Mouse (Mus musculus) layer of hippocampus, adult 2 months (tissue): Measurements from ENCODE around the gene Hist1h1e. TPM values are rescaled to one million over a fixed set of nuclear protein-coding genes. Genes with fewer than 3 reads are reported as not detected.
"Not testable (repeated sequence)": the region's sequence is repeated elsewhere in the genome, so short reads cannot be mapped to it uniquely, and the experiment has no call there.

Experiments
- DNase-seq, 2 experiments: peaks; one replicate each; pipeline ENCODE4 v3.0.0; 2022; ENCODE audit warnings: low spot score in 2 of 2
- H3K27ac ChIP-seq: fragments of 200-600 bp; 2 replicates; pipeline ENCODE4 v1.8.1; 2022
- H3K4me3 ChIP-seq: fragments of 200-600 bp; 2 replicates; pipeline ENCODE4 v1.8.1; 2022; ENCODE audit warnings: mild to moderate bottlenecking
- CTCF ChIP-seq: fragments of 200-600 bp; conservative IDR thresholded peaks from 2 replicates; pipeline ENCODE4 v1.8.1; 2022; ENCODE audit warnings: antibody characterized with exemption, mild to moderate bottlenecking, moderate library complexity
- microRNA-seq, 2 experiments: library from miRNA; unstranded; fragments of <30 nt; microRNA quantifications; one replicate each; pipeline ENCODE4 v1.2.0; 2021
- total RNA-seq, 2 experiments: library from RNA; stranded (reverse); gene quantifications; 2 replicates each; pipeline ENCODE4 v1.2.3; 2021

Hist1h1e gene
- total RNA-seq, 2 experiments from 2014 or later: 50.6 to 58.1 TPM

DNA sequence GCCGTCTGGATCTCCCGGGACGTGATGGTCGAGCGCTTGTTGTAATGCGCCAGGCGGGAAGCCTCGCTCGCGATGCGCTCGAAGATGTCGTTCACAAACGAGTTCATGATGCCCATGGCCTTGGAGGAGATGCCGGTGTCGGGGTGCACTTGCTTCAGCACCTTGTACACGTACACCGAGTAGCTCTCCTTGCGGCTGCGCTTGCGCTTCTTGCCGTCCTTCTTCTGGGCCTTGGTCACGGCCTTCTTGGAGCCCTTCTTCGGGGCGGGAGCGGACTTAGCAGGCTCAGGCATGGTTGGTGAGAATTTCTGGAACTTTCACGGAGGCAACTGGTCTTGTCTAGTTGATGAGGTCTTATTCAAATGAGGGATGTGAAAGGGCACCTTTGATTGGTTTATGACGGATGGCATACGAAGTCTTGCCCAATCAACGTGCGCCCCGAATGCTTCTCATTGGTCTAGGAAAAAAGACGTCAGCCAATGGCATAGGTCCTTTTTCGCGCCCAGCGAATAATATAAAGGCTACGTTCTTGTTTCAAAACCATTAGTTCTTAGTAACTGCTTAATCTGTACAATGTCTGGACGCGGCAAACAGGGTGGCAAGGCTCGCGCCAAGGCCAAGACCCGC is 48.3 kb downstream of the Hist1h1e start, which contains the start of the genes Hist1h2bf and Hist1h2ad:
TSS of gene Hist1h2bf (minus strand) at position 299 of the 627 bp plus-strand sequence.
TSS of gene Hist1h2ad (plus strand) at position 484 of the 627 bp plus-strand sequence.
- Histone ChIP-seq H3K4me3 (peak within 1 kb of the TSS; percentile 73), H3K27ac (peak within 1 kb of the TSS; percentile 76)
- 0 out of 2 replicates have a peak, but pooled peaks have one; percentile 6 for TF ChIP-seq CTCF
- peak; percentile 89 to 97 for DNase-seq

DNA sequence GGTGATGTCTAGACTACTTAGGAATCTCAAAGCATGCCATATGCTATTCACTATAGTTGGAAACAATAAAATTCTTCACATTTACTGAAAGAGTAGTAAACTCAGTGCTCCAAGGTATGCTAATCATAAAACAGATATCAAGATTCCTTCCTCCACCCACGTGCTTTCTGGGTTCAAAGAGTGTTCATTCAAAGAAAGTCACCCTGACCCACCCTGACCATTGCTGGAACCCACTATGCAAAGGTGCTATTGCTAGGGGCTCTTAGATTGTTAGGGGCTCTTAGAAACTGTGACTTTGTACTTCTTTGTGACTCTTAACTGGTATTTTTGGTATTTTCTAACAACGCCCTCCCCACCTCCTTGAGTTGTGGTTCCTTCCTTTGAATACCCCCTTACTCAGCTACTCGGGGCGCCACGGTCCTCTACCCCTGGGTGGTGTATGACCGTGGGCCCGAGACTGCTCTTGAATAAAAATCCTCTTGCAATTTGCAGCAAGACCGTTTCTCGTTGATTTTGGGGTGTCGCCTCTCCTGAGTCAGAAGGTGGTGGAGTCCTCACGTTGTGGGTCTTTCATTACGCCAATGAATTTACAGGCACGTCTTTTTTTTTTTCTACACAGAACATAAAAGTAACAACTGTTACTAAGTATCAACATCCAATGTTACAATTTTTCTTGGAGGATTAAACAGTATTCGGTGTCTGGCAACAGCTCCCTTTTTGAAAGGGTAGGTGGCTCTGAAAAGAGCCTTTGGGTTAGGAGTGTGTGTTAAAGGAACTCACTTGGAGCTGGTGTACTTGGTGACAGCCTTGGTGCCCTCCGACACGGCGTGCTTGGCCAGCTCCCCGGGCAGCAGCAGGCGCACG is 49.1 kb downstream of the Hist1h1e start:
- DNase-seq: not testable (repeated sequence)
- H3K27ac ChIP-seq: peak overlapping the region; percentile 95

DNA sequence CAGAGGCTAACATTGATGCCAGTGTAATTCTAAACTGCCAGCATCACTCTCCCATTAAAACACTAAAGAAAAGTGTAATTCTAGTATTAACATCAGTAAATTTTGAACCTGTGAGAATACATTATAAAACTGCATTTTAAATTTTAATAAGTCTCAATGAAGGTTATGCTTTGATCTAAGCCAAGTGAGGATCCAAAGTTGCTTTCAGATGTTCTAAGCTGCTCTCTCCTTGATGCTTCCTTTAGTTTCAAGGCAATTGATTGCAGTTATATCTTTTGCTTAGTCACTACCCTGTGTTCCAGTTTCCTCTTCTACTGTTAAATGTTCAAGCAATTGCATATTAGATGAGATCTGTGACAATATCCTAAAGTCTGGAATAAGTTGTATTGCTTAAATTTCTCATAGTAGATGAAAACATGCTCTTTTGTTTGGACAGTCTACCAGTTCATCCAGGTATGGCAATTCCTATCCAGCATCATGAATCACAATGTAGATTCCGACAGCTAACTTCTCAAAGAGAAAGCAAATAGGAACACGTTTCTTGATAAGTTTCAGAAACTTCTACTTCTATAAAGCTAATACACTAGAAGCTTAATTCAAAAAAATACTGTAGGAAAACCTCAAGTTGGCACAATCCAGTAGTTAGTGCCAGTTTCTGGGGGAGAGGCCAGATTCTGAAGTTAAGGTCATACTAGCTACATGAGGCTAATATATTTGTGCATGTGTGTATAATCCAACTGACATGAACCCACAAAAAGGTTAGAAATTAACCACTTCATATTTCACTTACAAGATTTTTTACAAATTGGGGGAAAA is 49.9 kb downstream of the Hist1h1e start:
- Histone ChIP-seq H3K27ac (peak overlapping the region; percentile 95), H3K4me3 (peak overlapping the region; percentile 73)
- TF ChIP-seq CTCF: no peak
- DNase-seq: no peak

More for the DNA sequence above, 49.1 kb downstream of the Hist1h1e start:
- H3K4me3 ChIP-seq: peak overlapping the region; percentile 73

DNA sequence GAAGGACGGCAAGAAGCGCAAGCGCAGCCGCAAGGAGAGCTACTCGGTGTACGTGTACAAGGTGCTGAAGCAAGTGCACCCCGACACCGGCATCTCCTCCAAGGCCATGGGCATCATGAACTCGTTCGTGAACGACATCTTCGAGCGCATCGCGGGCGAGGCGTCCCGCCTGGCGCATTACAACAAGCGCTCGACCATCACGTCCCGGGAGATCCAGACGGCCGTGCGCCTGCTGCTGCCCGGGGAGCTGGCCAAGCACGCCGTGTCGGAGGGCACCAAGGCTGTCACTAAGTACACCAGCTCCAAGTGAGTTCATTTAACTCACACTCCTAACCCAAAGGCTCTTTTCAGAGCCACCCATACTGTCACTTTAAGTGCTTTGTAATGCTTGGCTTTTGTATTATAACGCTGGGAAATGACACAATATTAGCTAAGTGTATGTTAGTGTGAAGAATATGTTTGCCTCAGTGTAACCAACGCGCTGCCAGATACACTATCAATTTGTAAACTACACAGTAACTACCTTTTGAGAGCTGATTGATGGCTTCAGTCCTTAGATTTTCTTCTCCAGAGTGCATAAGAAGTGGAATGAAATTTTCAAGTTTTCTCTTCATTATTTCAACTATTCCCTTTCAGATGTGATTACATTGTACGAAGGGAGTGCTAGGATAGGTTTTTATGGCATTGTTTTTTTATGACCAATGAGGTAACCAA is 50.7 kb downstream of the Hist1h1e start:
- Histone ChIP-seq H3K4me3 (peak overlapping the region; percentile 73), H3K27ac (peak overlapping the region; percentile 95)
- not testable (repeated sequence) for DNase-seq

DNA sequence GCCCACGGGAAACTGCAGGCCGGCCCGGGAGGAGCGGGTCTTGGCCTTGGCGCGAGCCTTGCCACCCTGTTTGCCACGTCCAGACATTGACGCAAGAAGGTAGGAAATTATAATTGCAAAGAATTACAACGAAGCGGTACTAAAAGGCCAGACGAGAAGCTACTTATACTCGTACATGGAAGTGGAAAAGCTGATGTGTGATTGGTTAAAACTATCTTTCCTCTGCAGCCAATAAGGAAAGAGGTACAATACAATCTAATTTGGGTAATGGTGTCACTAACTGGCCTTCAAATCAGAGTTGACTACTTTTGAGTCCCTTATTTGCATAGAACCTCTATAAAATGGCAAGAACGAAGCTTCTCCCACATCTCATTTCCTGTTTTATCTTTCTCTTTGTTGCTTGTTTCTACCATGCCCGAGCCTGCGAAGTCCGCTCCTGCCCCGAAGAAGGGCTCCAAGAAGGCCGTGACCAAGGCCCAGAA is 51.3 kb downstream of the Hist1h1e start, which contains the start of the genes Hist1h2ae and Hist1h2bg:
TSS of gene Hist1h2ae (minus strand) at position 199 of the 482 bp plus-strand sequence.
TSS of gene Hist1h2bg (plus strand) at position 375 of the 482 bp plus-strand sequence.
- H3K27ac ChIP-seq: peak within 1 kb of the TSS; percentile 95
- TF ChIP-seq CTCF: no peak
- H3K4me3 ChIP-seq: peak within 1 kb of the TSS; percentile 73
- peak; percentile 72 to 92 for DNase-seq

Small RNA genes within 50 kb of the gene (microRNA-seq; reads per million reads assigned to microRNA genes)
- gene Gm44359 (0 reads per million in 2 experiments), gene Gm44394 (0 reads per million in 2 experiments)

Other genes starting within 250 kb of the Hist1h1e start
- gene Abt1, start 198.7 kb downstream of the Hist1h1e start, total RNA-seq: 1 to 10 TPM; 7.8 to 9.7 TPM
- gene Btn1a1, start 156.7 kb downstream of the Hist1h1e start, total RNA-seq: not detected
- gene Btn2a2, start 133.7 kb downstream of the Hist1h1e start, total RNA-seq: under 1 TPM; 0.49 to 0.52 TPM
- 100 to 1,000 TPM; 333 to 344 TPM for gene Hist1h4h, start 91.5 kb downstream of the Hist1h1e start, total RNA-seq
- 10 to 100 TPM in 1 of 2 experiments, 1 to 10 TPM in 1; 6.9 to 12.2 TPM for gene Hist1h2af, start 88.7 kb downstream of the Hist1h1e start, total RNA-seq
- 1 to 10 TPM; 3.6 to 5.5 TPM for gene Hist1h3g, start 87.1 kb downstream of the Hist1h1e start, total RNA-seq
- gene Hist1h2bh, start 79.2 kb downstream of the Hist1h1e start, total RNA-seq: 1 to 10 TPM in 1 of 2 experiments, under 1 TPM in 1; 0.39 to 1.2 TPM
- gene Hist1h3f, start 78.5 kb downstream of the Hist1h1e start, total RNA-seq: 10 to 100 TPM; 17.7 to 18.3 TPM
- 100 to 1,000 TPM; 150 to 167 TPM for gene Hist1h4f, start 70.9 kb downstream of the Hist1h1e start, total RNA-seq
- gene Hist1h1d, start 69.3 kb downstream of the Hist1h1e start, total RNA-seq: 1 to 10 TPM; 4.6 to 5.5 TPM
- gene Hist1h3e, start 60.2 kb downstream of the Hist1h1e start, total RNA-seq: 10 to 100 TPM; 45.3 to 54.6 TPM
- gene Hist1h2ae, start 51.3 kb downstream of the Hist1h1e start, total RNA-seq: 1 to 10 TPM; 6.6 to 7.7 TPM
- 10 to 100 TPM; 74.0 to 78.9 TPM for gene Hist1h2bg, start 51.2 kb downstream of the Hist1h1e start, total RNA-seq
- gene Hist1h2bf, start 48.4 kb downstream of the Hist1h1e start, total RNA-seq: 10 to 100 TPM; 22.8 to 29.6 TPM
- 10 to 100 TPM in 1 of 2 experiments, 1 to 10 TPM in 1; 5.0 to 13.0 TPM for gene Hist1h2ad, start 48.2 kb downstream of the Hist1h1e start, total RNA-seq
- gene Hist1h3d, start 46.8 kb downstream of the Hist1h1e start, total RNA-seq: 10 to 100 TPM; 12.1 to 13.0 TPM
- 100 to 1,000 TPM; 140 to 146 TPM for gene Hist1h4d, start 41.0 kb downstream of the Hist1h1e start, total RNA-seq
- 10 to 100 TPM in 1 of 2 experiments, 1 to 10 TPM in 1; 8.8 to 10.1 TPM for gene Hist1h2be, start 1.4 kb downstream of the Hist1h1e start, total RNA-seq
- gene Hist1h2ac, start 61.4 kb upstream of the Hist1h1e start, total RNA-seq: 1 to 10 TPM; 2.9 to 4.0 TPM
- 10 to 100 TPM; 45.1 to 50.2 TPM for gene Hist1h2bc, start 61.6 kb upstream of the Hist1h1e start, total RNA-seq
- gene Hist1h1t, start 73.3 kb upstream of the Hist1h1e start, total RNA-seq: not detected
- gene Hist1h4c, start 75.9 kb upstream of the Hist1h1e start, total RNA-seq: 100 to 1,000 TPM; 108 to 115 TPM
- 1 to 10 TPM; 3.2 to 3.6 TPM for gene Hfe, start 88.3 kb upstream of the Hist1h1e start, total RNA-seq
- gene Hist1h1c, start 116.2 kb upstream of the Hist1h1e start, total RNA-seq: 10 to 100 TPM; 59.1 to 68.1 TPM
- 1 to 10 TPM; 3.6 to 5.9 TPM for gene Hist1h3c, start 123.0 kb upstream of the Hist1h1e start, total RNA-seq
- gene Hist1h2bb, start 124.2 kb upstream of the Hist1h1e start, total RNA-seq: 10 to 100 TPM; 23.0 to 24.7 TPM
- gene Hist1h2ab, start 128.6 kb upstream of the Hist1h1e start, total RNA-seq: 10 to 100 TPM; 24.4 to 27.3 TPM
- 10 to 100 TPM; 13.6 to 15.0 TPM for gene Hist1h3b, start 129.7 kb upstream of the Hist1h1e start, total RNA-seq
- gene Hist1h4b, start 134.5 kb upstream of the Hist1h1e start, total RNA-seq: 10 to 100 TPM; 70.9 to 73.8 TPM
- gene Hist1h4a, start 138.7 kb upstream of the Hist1h1e start, total RNA-seq: 10 to 100 TPM; 46.0 to 55.3 TPM
- 10 to 100 TPM; 35.0 to 41.6 TPM for gene Hist1h3a, start 139.8 kb upstream of the Hist1h1e start, total RNA-seq
- 10 to 100 TPM; 18.5 to 18.9 TPM for gene Hist1h1a, start 141.1 kb upstream of the Hist1h1e start, total RNA-seq
- not detected for gene Trim38, start 147.4 kb upstream of the Hist1h1e start, total RNA-seq
- gene Slc17a2, start 184.4 kb upstream of the Hist1h1e start, total RNA-seq: under 1 TPM in 1 of 2 experiments, not detected in 1; 0.10 TPM
- gene Slc17a3, start 216.9 kb upstream of the Hist1h1e start, total RNA-seq: not detected
- gene Slc17a1, start 245.2 kb upstream of the Hist1h1e start, total RNA-seq: not detected